Mouse (Mus musculus): ENCODE results near the gene Haus7. TPM values are rescaled to one million over a fixed set of nuclear protein-coding genes. Genes with fewer than 3 reads are reported as not detected.
A peak's percentile ranks its signal among the peaks of the same experiment; 100 is the strongest.

Gene Haus7
- 46.3 and 111 TPM in 2 replicates for total RNA-seq (2017)

GRCm38 (mm10) chrX:73458877-73459392, at the start of gene Haus7:
TSS of gene Haus7 (minus strand) at chrX:73459044.
- ATAC-seq (replicated peaks; ENCODE audit: low read depth, poor library complexity, severe bottlenecking): peak; percentile 100

- no peak for ATAC-seq (replicated peaks; ENCODE audit: low read depth, poor library complexity, severe bottlenecking)
Measured at GRCm38 (mm10) chrX:73506577-73506976, 47.7 kb upstream of the Haus7 start.

DNA sequence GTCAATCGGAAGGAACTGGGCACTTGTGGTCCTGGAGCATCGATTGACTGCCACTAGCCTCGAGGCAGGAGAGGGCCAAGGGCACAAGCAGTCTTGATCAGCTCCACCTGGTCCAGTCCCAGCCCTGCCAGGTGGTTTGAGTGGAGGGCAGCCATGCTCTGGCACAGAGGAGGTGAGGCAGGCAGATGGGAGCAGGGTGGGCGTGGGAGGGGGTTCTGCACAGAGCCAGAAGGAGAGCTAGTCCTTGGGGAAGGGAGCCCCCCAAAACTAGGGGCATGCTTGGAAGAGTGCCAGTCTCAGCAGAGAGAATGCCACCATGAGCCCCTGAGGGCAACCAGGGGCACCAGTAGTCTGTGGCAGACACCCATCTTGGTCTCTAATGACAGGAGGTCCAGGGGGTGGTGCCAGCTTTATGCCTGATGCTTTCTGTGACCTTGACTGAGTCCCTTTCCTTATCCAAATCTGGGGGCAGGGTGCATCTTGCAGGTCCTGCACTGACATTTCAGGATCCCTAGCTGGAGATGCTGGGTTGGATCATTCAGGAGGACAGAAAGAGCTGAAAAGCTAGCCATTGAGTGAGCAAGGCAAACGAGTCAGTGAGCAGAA, 46.4 kb upstream of the Haus7 start:
- no peak for ATAC-seq (replicated peaks; ENCODE audit: low read depth, poor library complexity, severe bottlenecking)

GRCm38 (mm10) chrX:73496746-73497145, 37.9 kb upstream of the Haus7 start:
- no peak for ATAC-seq (replicated peaks; ENCODE audit: low read depth, poor library complexity, severe bottlenecking)

GRCm38 (mm10) chrX:73493567-73493966, 34.7 kb upstream of the Haus7 start:
- ATAC-seq (replicated peaks; ENCODE audit: low read depth, poor library complexity, severe bottlenecking): peak; percentile 85; the same call in 1 of the 2 replicates

- ATAC-seq (replicated peaks; ENCODE audit: low read depth, poor library complexity, severe bottlenecking): no peak
Measured at GRCm38 (mm10) chrX:73490804-73491203, 32.0 kb upstream of the Haus7 start.

DNA sequence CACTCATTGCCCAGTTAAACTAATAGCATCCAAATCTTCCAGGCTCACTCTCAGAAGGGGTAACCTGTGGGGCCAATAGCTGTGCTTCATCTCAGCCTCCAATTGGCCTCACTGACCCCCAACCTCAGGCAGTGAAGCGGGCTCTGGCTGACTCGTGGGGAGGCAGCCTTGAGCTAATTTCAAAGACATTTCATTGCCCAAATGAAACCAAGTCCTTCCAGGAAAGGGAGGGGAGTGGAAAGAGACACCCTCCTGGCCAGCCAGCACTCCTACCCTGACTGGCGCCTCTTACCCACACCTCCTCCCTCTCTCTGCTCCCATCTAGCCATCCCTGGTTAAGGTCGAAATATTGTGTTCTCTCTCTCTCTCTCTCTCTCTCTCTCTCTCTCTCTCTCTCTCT, 31.3 kb upstream of the Haus7 start:
- ATAC-seq (replicated peaks; ENCODE audit: low read depth, poor library complexity, severe bottlenecking): no peak

GRCm38 (mm10) chrX:73486920-73487319, 28.1 kb upstream of the Haus7 start:
- ATAC-seq (replicated peaks; ENCODE audit: low read depth, poor library complexity, severe bottlenecking): no peak

DNA sequence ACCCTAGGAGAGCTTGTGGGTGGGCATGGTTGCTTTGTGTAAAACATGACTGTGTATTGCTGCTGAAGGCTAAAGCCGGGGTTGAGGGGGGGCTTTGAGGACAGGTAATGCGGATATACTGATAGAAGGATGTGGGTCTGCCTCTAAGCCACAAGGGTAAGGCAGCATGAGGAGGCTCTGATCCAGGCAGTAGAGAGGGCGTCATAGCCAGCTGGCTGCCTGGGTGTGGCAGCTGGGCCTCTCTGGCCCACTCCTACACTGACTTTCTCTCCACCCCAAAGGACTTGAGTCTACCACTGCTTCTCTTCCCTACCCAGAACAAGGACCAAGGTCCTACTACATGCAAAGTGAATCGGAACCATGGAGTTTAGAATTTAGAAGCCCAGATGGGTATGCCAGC, 26.0 kb upstream of the Haus7 start:
- no peak for ATAC-seq (replicated peaks; ENCODE audit: low read depth, poor library complexity, severe bottlenecking)

DNA sequence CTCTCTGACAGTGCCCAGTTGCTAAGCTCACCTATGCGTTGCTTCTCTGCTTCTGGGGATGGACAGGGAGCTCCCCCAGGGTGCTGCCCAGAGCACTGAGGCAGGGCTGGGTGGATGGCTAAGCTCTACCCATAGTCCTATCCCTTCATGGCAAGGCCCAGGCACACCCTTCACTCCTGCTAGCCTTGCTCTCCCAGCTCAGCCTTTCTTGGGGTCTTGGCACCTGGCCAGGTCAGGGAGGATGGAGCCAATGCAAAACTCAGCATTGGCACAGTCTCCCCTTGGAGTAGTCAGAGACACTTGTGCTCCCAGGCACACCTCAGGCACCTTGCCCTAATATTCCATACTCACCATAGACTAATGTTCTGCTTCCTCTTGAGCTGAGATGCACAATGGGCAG, 25.2 kb upstream of the Haus7 start:
- no peak for ATAC-seq (replicated peaks; ENCODE audit: low read depth, poor library complexity, severe bottlenecking)

GRCm38 (mm10) chrX:73483484-73483810, 24.6 kb upstream of the Haus7 start, which contains the start of gene Bgn:
TSS of gene Bgn (plus strand) at chrX:73483602.
- no peak for ATAC-seq (replicated peaks; ENCODE audit: low read depth, poor library complexity, severe bottlenecking)

GRCm38 (mm10) chrX:73482643-73483483, 24.0 kb upstream of the Haus7 start:
- 0 out of 2 replicates have a peak, but pooled peaks have one; percentile 42 for ATAC-seq (replicated peaks; ENCODE audit: low read depth, poor library complexity, severe bottlenecking)

- no peak for ATAC-seq (replicated peaks; ENCODE audit: low read depth, poor library complexity, severe bottlenecking)
Measured at GRCm38 (mm10) chrX:73480334-73480733, 21.5 kb upstream of the Haus7 start.

DNA sequence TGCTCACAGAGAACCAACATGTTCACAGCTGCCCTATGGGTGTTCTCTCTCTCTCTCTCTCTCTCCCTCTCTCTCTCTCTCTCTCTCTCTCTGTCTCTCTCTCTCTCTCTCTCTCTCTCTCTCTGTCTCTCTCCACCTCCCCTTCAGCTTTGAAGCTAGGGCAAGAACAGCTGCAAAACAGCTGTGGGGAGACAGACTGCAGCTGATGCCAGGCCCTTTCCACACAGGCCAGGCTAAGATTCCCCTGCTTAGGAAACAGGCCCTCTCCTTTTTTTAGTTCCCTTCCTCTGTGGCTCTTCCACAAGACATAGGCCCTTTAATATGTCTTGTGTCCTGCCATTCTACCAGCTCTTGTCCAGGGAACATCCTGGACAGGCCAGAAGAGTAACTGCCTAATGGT, 20.8 kb upstream of the Haus7 start:
- ATAC-seq (replicated peaks; ENCODE audit: low read depth, poor library complexity, severe bottlenecking): no peak

DNA sequence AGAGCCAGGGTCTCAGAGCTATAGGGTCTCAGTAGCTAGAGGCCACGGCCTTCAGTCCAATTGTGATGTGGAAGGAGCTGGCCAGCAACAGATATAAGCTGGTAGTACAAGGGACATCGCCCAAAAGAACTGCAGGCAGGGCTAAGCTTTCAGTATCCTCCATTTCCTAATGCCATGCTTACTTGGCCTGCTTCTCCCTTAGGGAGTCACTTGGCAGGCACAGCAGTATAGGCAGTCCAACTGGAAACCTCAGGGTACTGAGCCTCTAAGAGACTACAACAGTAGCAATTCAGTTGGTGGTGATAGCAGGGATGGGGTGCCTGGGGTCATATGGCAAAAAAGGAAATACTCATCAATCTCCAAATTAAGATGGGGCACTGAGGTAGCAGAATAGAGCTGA, 18.7 kb upstream of the Haus7 start:
- no peak for ATAC-seq (replicated peaks; ENCODE audit: low read depth, poor library complexity, severe bottlenecking)

DNA sequence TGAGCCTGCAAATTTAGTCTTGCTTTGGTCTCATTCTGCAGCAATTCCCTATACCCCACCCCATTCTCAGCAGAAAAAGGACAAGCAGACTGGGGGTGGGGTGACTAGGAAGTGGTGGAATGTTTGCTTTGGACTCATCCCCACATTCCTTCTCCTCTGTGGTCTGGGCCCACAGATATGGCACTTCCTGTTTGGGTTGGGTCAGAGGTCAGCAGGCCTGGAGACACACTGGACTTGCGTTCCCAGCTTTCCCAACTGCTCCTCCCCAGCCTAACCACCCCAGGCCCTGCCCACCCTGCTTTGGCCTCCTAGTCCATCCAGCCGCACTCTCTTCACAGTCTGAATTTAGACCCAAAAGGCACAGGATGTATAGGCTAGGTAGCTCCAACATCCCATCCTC, 17.8 kb upstream of the Haus7 start:
- no peak for ATAC-seq (replicated peaks; ENCODE audit: low read depth, poor library complexity, severe bottlenecking)

- ATAC-seq (replicated peaks; ENCODE audit: low read depth, poor library complexity, severe bottlenecking): peak; percentile 27
Measured at GRCm38 (mm10) chrX:73475658-73476256, 16.9 kb upstream of the Haus7 start.

- ATAC-seq (replicated peaks; ENCODE audit: low read depth, poor library complexity, severe bottlenecking): no peak
Measured at GRCm38 (mm10) chrX:73474340-73475165, 15.7 kb upstream of the Haus7 start.

GRCm38 (mm10) chrX:73471764-73472163, 12.9 kb upstream of the Haus7 start:
- ATAC-seq (replicated peaks; ENCODE audit: low read depth, poor library complexity, severe bottlenecking): peak; percentile 98

DNA sequence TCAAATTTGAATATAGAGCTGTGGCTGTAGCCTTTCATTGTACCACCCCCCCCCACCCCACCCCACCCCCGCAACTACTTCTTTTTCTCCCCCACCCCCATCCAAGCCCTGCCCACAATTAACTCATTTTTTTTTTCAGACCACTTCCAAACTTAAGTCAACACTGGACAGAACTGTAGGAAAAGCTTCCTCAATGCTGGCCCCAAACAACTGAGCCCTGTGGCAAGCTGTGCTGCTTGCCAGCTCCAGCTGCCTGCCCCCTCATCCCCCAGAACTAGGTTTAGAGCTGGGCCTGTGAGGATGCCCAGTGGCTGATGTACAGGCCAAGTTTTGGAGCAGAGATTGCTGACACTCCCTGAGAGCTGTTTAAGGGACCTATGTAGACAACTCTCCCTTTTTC, 9.9 kb upstream of the Haus7 start:
- no peak for ATAC-seq (replicated peaks; ENCODE audit: low read depth, poor library complexity, severe bottlenecking)
